Mouse (Mus musculus) limb, embryonic 14.5 days (tissue): ENCODE data around the gene Ube2u. TPM values are rescaled to one million over a fixed set of nuclear protein-coding genes. Genes with fewer than 3 reads are reported as not detected.

Experiments
- ATAC-seq: fragments of 200-750 bp; cut with Nextera tagmentation; 2 replicates; pipeline ENCODE4 v1.8.0; 2017; ENCODE audit warnings: low read depth, moderate number of reproducible peaks, moderate TSS enrichment; ENCODE audit not compliant: low FRiP score
- DNase-seq: peaks from one replicate; pipeline ENCODE4 v3.0.0-alpha.2; 2015; ENCODE audit warnings: low spot score
- H3K27ac ChIP-seq: fragments of 300-500 bp; sonication (generic); replicated peaks from 2 replicates; pipeline ENCODE4 v1.5.1; 2014; ENCODE audit warnings: low read depth, mild to moderate bottlenecking, low read length, moderate library complexity, mixed read lengths
- H3K27me3 ChIP-seq: fragments of 300-500 bp; sonication (generic); 2 replicates; pipeline ENCODE4 v1.6.1; 2014; ENCODE audit warnings: low read length, mixed read lengths; ENCODE audit not compliant: control insufficient read depth, insufficient read depth
- H3K36me3 ChIP-seq: fragments of 300-500 bp; sonication (generic); 2 replicates; pipeline ENCODE4 v1.6.1; 2014; ENCODE audit warnings: mild to moderate bottlenecking, low read length, moderate library complexity, mixed read lengths; ENCODE audit not compliant: control insufficient read depth, insufficient read depth
- H3K4me1 ChIP-seq: fragments of 300-500 bp; sonication (generic); 2 replicates; pipeline ENCODE4 v1.6.1; 2014; ENCODE audit warnings: antibody characterized with exemption, low read length, mixed read lengths; ENCODE audit not compliant: control insufficient read depth, insufficient read depth
- H3K4me2 ChIP-seq: fragments of 300-500 bp; sonication (generic); replicated peaks from 2 replicates; pipeline ENCODE4 v1.6.1; 2014; ENCODE audit warnings: low read depth, mild to moderate bottlenecking, low read length, moderate library complexity; ENCODE audit not compliant: severe bottlenecking
- H3K4me3 ChIP-seq: fragments of 300-500 bp; sonication (generic); replicated peaks from 2 replicates; pipeline ENCODE4 v1.5.1; 2014; ENCODE audit warnings: low read length
- H3K9ac ChIP-seq: fragments of 300-500 bp; sonication (generic); 2 replicates; pipeline ENCODE4 v1.6.1; 2014; ENCODE audit warnings: mild to moderate bottlenecking, low read depth, low read length, moderate library complexity; ENCODE audit not compliant: severe bottlenecking
- H3K9me3 ChIP-seq: fragments of 300-500 bp; sonication (generic); 2 replicates; pipeline ENCODE4 v1.6.1; 2016; ENCODE audit warnings: low read length; ENCODE audit not compliant: control insufficient read depth
- POLR2A ChIP-seq: fragments of 200-500 bp; IDR thresholded peaks from 2 replicates; pipeline ENCODE4 v1.8.0; 2012; ENCODE audit warnings: inconsistent platforms, mild to moderate bottlenecking, moderate library complexity, borderline replicate concordance; ENCODE audit not compliant: insufficient read depth, insufficient read length; ENCODE audit errors: extremely low read depth
- WGBS: fragments of 180-500 bp; shearing (Covaris S2); extraction: QIAGEN DNeasy Blood & Tissue Kit; methylation state at CpG from one replicate; pipeline ENCODE4 v1.1.7; 2014; 5-methylcytosine and 5-hydroxymethylcytosine counted together
- polyA plus RNA-seq, 2 experiments: library from polyadenylated mRNA; depleted of rRNA in 1 of 2; stranded (reverse) in 1 of 2; unstranded in 1 of 2; fragments of >200 nt; fragmentation: Nextera tagmentation in 1 of 2; extraction: Ambion mirVana in 1 of 2; gene quantifications; 2 replicates each; pipeline versions ENCODE4 v1.2.1 to v1.2.3; 2012 to 2014

The Ube2u gene
- polyA plus RNA-seq, 2 experiments: 0.10 TPM; not detected in 1

DNA sequence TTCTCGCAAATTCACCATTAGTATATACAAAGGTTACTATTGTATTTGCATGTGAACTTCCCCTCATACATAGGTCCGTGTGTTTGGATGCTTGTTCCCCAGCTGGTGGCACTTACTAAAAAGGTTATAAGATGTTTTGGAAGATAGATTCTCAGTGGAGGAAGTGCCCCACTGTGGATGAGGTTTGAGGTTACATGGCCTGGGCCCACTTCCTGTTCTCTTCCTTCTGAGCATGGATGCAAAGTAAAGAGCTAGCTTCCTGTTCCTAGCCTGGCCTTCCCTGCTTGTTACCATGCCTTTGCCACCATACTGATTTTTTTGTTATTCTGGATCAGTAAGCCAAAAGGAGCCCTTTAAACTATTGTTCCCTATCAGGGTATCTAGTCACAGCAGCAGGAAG is 24.7 kb downstream of the Ube2u start:
- no peak overlapping the region for H3K4me3 ChIP-seq

DNA sequence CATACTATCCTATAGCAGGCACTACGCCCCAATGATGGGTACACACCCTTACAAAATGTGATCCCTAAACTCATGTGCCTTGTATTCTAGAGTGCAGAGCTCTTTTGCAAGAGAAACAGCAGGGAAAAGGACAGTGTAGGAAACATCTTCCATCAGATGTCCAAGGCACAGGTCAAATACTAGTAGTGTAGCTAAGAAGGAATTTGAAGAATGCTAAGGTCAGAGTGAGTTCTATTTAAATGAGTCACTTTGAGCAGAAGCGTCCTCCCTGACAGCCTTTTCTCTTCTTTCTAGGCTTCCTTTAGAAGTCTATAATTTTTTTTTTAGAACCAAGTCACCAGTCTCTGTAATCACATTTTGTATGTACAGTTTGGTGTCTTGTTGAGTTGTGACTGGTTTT is 39.0 kb downstream of the Ube2u start:
- no peak overlapping the region for H3K9ac ChIP-seq
- no peak for ATAC-seq
- no peak overlapping the region for H3K4me3 ChIP-seq
- H3K9me3 ChIP-seq: no peaks in the 10 kb centered on the region
- no peak for DNase-seq
- no peak overlapping the region for H3K4me2 ChIP-seq
- TF ChIP-seq POLR2A: no peak
- H3K27me3 ChIP-seq: no peaks in the 10 kb centered on the region
- 90% methylated on average over 2 of the region's 2 CpGs for WGBS
- H3K36me3 ChIP-seq: no peaks in the 10 kb centered on the region
- H3K4me1 ChIP-seq: peaks cover 9% of the 10 kb centered on the region; the same call in 1 of the 2 replicates
- no peak overlapping the region for H3K27ac ChIP-seq

More for the DNA sequence above, 24.7 kb downstream of the Ube2u start:
- Histone ChIP-seq H3K27me3 (no peaks in the 10 kb centered on the region), H3K4me2 (no peak overlapping the region), H3K27ac (no peak overlapping the region), H3K4me1 (no peaks in the 10 kb centered on the region), H3K36me3 (no peaks in the 10 kb centered on the region), H3K9ac (no peak overlapping the region), H3K9me3 (no peaks in the 10 kb centered on the region)
- ATAC-seq (no peak), DNase-seq (no peak)
- no peak for TF ChIP-seq POLR2A
- WGBS: 79% methylated on average over 2 of the region's 2 CpGs

DNA sequence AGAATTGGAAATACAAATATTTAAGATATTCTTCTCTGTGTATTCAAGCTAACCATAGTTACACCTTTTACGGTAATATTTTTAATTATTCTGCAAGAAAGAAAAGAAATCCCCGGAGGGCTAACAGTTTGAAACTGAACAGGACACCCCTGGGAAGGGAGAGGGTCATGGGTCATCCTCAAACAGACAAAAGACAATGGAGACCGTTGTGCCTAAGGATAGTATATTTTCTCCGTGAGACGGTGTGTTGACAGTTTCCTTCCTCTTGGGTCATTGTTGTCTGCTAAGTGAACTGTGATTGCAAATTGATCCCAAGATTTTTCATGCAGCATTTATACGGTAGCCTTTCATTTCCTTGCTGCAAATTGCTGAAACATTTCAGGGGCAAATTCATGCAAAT is 43.9 kb downstream of the Ube2u start:
- WGBS: 31% methylated on average over 6 of the region's 6 CpGs
- peaks cover 15% of the 10 kb centered on the region for H3K4me1 ChIP-seq
- no peaks in the 10 kb centered on the region for H3K27me3 ChIP-seq
- DNase-seq (no peak), ATAC-seq (no peak)
- H3K4me2 ChIP-seq: no peak overlapping the region
- H3K27ac ChIP-seq: no peak overlapping the region
- no peak overlapping the region for H3K4me3 ChIP-seq
- H3K9me3 ChIP-seq: no peaks in the 10 kb centered on the region
- TF ChIP-seq POLR2A: no peak
- H3K36me3 ChIP-seq: no peaks in the 10 kb centered on the region
- H3K9ac ChIP-seq: no peak overlapping the region

DNA sequence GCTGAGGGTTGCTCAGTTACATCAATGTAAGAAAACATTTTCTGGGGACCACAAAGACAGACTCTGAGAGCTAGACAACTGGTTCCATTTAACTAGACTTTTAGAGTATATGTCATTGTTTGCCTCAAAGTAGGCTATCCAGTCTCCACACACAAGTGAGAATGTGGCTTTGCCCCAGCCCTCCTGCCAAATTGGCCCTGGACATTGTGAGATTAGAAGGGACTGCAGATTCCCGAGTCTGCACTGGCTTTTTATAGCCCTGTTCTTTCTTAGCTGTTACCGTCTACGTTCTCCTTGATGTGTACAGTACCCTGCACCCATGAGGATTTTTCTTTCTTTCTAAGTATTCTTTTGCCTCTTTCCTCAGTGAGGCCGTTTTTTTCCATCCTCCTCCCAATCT is 46.1 kb downstream of the Ube2u start:
- ATAC-seq (no peak), DNase-seq (no peak)
- Histone ChIP-seq H3K4me3 (no peak overlapping the region), H3K4me1 (peaks cover 28% of the 10 kb centered on the region), H3K36me3 (no peaks in the 10 kb centered on the region), H3K27me3 (no peaks in the 10 kb centered on the region), H3K27ac (no peak overlapping the region), H3K9ac (no peak overlapping the region), H3K9me3 (no peaks in the 10 kb centered on the region), H3K4me2 (no peak overlapping the region)
- 42% methylated on average over 4 of the region's 4 CpGs for WGBS
- TF ChIP-seq POLR2A: no peak

DNA sequence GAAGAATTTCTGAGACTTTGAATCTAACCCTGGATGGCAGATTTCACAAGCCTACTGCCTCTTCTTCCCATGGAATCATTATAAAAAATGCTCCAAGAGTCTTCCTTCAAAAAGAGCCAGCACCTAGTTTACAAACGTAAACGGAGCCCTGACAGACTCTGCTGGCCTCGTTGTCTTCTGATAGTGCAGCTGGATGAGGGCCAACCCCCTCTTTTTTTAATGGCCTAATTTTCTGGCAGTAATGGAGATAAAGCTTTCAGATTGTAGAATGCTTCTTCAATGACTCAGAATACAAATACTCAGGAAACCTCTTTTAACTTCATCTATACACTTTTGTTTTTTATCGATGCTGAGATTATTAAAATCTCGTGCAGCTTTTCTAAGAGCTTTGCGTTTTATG is 47.6 kb downstream of the Ube2u start:
- H3K9me3 ChIP-seq: no peaks in the 10 kb centered on the region
- H3K9ac ChIP-seq: no peak overlapping the region
- no peak for DNase-seq

DNA sequence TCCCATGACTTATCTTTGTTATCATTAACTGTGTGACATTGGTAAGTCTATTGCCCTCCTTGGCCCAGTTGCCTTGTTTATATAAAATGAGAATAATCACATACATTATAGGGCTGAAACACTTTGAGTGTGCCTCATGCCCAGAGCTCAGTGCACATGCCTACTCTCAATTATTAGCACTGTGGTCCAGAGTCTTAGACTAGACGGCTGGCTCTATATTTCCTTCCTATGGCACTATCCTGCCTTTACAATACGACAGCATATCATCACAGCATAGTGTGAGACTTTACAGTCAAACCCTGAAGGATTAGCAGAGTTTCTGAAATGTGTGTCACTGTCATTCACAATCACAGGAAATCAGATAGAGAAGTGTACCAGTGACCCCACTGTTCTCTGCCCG is 48.4 kb downstream of the Ube2u start:
- Histone ChIP-seq H3K9me3 (no peaks in the 10 kb centered on the region), H3K4me3 (peak overlapping the region; percentile 26; the same call in 1 of the 2 replicates), H3K4me2 (peak overlapping the region; percentile 53; the same call in 1 of the 2 replicates), H3K4me1 (peaks cover 28% of the 10 kb centered on the region), H3K36me3 (no peaks in the 10 kb centered on the region), H3K27me3 (no peaks in the 10 kb centered on the region), H3K27ac (peak overlapping the region; percentile 74; the same call in 1 of the 2 replicates), H3K9ac (no peak overlapping the region)
- TF ChIP-seq POLR2A: no peak
- no peak for DNase-seq
- 4% methylated on average over 3 of the region's 3 CpGs for WGBS
- ATAC-seq: peak; percentile 36; the same call in 1 of the 2 replicates

More for the DNA sequence above, 47.6 kb downstream of the Ube2u start:
- Histone ChIP-seq H3K27ac (no peak overlapping the region), H3K27me3 (no peaks in the 10 kb centered on the region), H3K4me1 (peaks cover 28% of the 10 kb centered on the region), H3K36me3 (no peaks in the 10 kb centered on the region), H3K4me3 (no peak overlapping the region), H3K4me2 (no peak overlapping the region)
- TF ChIP-seq POLR2A: no peak
- 45% methylated on average over 6 of the region's 6 CpGs for WGBS
- ATAC-seq: no peak
